Mouse (Mus musculus): ENCODE measurements around the gene Furin. TPM values are rescaled to one million over a fixed set of nuclear protein-coding genes. Genes with fewer than 3 reads are reported as not detected.

The Furin gene
- polyA plus RNA-seq, 1 experiment from 2014 or later = 5.2 TPM

DNA sequence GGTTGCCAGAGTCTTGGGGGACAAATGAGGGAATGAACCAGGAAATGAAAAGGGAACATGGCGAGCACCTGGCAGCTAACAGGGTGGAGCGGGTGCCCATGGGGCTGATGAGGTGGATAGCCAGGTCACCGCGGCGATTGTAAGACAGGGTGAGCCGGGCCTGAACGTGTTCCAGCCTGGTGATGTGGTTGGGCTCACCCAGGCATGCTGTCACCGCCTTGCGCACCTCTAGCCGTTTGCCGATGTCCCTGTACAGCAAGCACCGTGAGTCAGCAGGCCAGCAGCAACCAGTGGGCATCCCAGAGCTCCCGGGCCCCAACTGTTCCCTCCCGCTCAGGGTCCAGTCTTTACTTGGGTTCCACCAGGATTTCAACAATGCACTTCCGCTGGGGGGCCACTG is 13.1 kb downstream of the Furin start:
- Histone ChIP-seq H3K4me1 (replicated peaks) (peaks cover 17% of the 10 kb centered on the region), H3K27me3 (ENCODE audit: insufficient read depth, poor library complexity, severe bottlenecking) (peaks cover 9% of the 10 kb centered on the region), H3K9me3 (no peaks in the 10 kb centered on the region), H3K27ac (no peak overlapping the region), H3K36me3 (peaks cover 75% of the 10 kb centered on the region), H3K4me3 (no peak overlapping the region)
- no peak for DNase-seq (ENCODE audit: low spot score)
- WGBS = 95% methylated on average over 15 of the region's 15 CpGs

DNA sequence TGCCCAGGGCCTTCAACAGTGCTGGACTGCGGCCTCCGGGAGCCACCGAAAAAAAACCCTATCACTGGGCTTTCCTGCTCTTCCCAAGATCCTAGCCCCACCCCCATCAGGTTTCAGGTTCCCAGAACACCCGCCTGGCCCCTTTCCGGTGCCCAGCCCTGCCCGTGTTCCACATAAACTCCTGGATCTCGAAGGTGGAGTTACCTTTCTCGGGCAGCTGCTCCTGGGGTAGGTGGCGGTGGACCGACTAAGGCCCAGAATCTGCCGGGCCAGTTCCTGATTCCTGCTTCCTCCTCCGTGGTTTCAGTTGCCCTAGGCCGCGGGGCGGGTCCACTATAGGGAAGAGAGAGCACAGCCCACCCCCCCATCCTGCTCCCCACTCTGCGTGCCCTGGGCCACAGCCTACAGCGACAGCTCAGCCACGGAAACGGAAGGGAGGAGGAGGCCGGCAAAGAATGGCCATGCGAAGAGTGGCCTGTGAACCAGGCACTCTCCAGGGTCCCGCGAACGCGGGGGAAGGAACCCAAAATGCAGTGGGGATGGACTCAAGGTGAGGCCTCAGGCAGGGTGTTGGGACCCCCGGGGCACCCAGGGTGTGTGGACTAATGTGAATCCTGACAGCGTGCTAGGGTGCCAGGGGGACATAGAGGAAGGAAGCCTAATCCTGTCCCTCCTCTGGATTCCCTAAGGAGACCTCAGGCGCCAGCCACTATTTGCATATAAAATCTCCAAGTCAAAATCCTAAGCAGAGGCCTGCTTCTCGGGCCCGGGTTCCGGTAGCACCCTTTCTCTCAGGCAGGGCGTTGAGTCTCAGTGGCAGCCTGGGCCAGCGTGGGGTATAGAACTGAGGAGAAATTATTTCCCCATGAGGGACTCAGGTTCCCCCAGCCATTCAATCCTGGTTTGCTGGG is 17.3 kb downstream of the Furin start, which contains the start of gene Fes:
Fes (minus strand) TSS at position 314 of the 911 bp plus-strand sequence.
- H3K36me3 ChIP-seq = peaks cover 42% of the 10 kb centered on the region
- H3K27ac ChIP-seq = peak within 1 kb of the TSS; percentile 89
- peaks cover 23% of the 10 kb centered on the region for H3K27me3 ChIP-seq (ENCODE audit: insufficient read depth, poor library complexity, severe bottlenecking)
- WGBS = 6% methylated on average over 33 of the region's 33 CpGs
- no peaks in the 10 kb centered on the region for H3K9me3 ChIP-seq
- H3K4me3 ChIP-seq = peak within 1 kb of the TSS; percentile 49
- peaks cover 29% of the 10 kb centered on the region for H3K4me1 ChIP-seq (replicated peaks)
- DNase-seq (ENCODE audit: low spot score) = peak; percentile 58

DNA sequence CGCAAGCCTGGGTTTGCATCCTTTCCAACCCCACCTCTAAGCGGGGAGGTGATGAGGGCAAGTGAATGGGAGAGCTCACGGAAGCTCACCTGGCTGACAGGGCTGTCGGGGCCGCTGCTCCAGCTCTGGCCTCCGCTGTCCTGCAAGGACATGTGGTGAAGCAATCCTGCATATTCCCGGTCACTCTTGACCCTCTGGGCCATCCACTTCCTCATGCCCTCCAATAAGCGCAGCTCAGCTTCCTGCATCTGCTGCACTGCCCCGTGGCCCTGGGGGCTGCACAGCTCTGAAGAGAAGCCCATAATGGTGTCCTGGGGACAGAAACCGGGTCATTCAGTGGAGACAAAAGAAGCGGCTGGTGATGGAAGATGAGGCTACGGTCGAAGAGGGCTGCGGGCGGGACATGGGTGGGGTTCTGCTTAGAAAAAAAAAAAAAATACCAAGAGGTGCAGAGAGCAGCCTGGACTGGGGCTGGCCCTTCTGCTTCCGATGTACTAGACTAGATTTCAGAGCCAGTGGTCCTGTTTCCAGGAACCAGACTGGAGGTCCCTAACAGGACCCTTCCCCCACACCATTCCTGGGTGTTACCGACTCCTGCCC is 18.1 kb downstream of the Furin start:
- Histone ChIP-seq H3K4me1 (replicated peaks) (peaks cover 37% of the 10 kb centered on the region), H3K4me3 (peak overlapping the region; percentile 49), H3K36me3 (peaks cover 42% of the 10 kb centered on the region), H3K9me3 (no peaks in the 10 kb centered on the region), H3K27me3 (ENCODE audit: insufficient read depth, poor library complexity, severe bottlenecking) (peaks cover 30% of the 10 kb centered on the region), H3K27ac (peak overlapping the region; percentile 89)
- peak; percentile 47 for DNase-seq (ENCODE audit: low spot score)
- WGBS = 22% methylated on average over 17 of the region's 17 CpGs

DNA sequence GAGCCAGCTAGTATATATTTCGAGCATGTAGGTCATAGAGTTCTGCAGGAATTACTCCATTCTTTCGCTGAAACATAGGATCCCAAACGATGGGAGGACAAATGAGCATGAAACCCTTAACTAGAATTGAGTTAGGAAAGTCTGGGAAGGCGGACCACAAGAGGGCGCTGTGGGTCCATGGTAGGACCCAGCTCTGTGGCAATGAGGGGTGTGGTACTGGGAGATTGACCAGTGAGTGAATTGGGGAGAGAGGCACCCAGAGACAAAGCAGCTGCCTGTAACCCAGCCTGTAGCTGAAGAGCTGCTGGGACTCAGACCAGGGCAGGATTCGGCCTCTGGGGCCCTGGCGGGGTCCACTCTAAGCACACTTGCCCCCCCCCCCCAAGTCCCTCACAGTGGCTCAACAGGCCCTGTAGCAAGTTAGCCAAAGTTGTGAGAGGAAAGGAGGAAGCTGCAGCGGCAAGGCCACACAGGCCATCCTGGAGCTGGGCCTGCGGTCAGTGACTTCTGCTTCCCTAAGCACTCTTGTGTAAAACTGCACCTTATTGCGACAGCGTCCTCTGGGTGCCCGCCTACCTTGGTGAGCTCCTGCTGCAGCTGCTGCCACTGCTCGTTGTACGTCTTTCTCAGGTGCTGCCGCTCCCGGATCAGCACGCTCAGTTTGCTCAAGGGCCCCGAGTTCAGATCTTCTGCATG is 18.9 kb downstream of the Furin start:
- Histone ChIP-seq H3K27me3 (ENCODE audit: insufficient read depth, poor library complexity, severe bottlenecking) (peaks cover 38% of the 10 kb centered on the region), H3K4me3 (peak overlapping the region; percentile 49), H3K27ac (peak overlapping the region; percentile 89), H3K9me3 (no peaks in the 10 kb centered on the region), H3K4me1 (replicated peaks) (peaks cover 37% of the 10 kb centered on the region), H3K36me3 (peaks cover 35% of the 10 kb centered on the region)
- WGBS = 34% methylated on average over 18 of the region's 18 CpGs
- DNase-seq (ENCODE audit: low spot score) = peak; percentile 92

DNA sequence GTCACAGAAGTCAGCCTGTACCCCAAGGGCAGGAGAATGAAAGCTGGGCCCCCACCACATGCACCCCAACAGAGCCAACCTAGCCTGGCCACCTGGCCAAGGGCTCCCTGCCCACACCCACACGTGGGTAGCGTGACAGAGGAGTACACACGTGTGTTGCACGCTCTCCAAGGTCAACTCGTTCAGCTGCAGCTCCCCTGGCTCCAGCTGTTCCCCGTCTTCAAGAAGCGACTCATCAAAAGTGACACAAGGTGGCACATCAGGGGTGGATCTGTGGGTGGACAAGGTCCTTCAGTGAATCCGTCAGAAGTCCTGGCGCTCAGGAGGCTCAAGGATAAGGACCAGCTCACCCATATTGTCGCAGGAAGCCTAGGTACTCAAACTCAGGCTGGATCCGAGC is 22.3 kb downstream of the Furin start:
- Histone ChIP-seq H3K36me3 (peaks cover 24% of the 10 kb centered on the region), H3K4me1 (replicated peaks) (peaks cover 28% of the 10 kb centered on the region), H3K27me3 (ENCODE audit: insufficient read depth, poor library complexity, severe bottlenecking) (peaks cover 53% of the 10 kb centered on the region), H3K9me3 (no peaks in the 10 kb centered on the region), H3K27ac (no peak overlapping the region), H3K4me3 (no peak overlapping the region)
- WGBS = 73% methylated on average over 11 of the region's 11 CpGs
- DNase-seq (ENCODE audit: low spot score) = no peak

DNA sequence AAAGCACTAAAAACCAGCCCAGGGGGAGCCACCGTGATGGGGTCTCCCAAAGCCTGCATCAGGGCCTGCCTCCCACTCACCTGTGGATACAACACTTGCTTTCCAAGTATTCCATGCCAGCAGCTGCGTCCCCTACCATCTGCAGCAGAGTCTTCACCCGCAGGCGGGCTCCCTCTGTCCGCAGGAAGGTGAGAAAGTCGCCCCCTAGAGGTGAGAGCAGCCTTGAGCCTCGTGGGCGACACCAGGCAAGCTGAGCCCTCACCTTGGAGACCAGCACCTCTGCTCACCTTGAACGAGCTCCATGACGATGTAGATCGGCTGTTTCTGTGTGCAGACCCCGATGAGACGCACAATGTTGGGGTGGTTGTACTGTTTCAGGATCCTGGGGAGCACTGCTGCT is 25.7 kb downstream of the Furin start:
- H3K27me3 ChIP-seq (ENCODE audit: insufficient read depth, poor library complexity, severe bottlenecking) = peaks cover 38% of the 10 kb centered on the region
- H3K27ac ChIP-seq = no peak overlapping the region
- H3K36me3 ChIP-seq = peaks cover 24% of the 10 kb centered on the region
- DNase-seq (ENCODE audit: low spot score) = peak; percentile 42
- WGBS = 59% methylated on average over 13 of the region's 13 CpGs
- H3K4me3 ChIP-seq = no peak overlapping the region
- no peaks in the 10 kb centered on the region for H3K9me3 ChIP-seq
- H3K4me1 ChIP-seq (replicated peaks) = peaks cover 23% of the 10 kb centered on the region

DNA sequence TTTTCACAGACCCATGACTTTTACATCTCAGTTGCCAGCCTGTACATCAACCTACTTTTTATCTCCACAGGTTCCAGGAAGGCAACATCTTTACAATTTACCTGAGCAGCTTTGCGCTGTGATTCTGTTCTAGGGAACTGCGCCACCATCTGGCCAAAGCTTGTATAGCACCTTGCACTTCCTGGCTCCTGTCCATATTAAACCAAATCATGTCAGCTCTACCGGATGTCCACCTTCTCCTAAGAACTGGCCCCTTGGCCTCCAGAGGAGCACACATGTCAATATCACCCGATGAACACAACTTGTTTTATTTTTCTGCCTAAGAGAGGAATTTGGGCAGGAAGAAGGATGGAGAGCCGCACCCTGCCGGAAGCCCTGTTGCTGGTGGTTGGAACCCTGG is 27.8 kb downstream of the Furin start:
- peaks cover 15% of the 10 kb centered on the region for H3K4me1 ChIP-seq (replicated peaks)
- 37% methylated on average over 6 of the region's 6 CpGs for WGBS
- no peak overlapping the region for H3K4me3 ChIP-seq
- no peaks in the 10 kb centered on the region for H3K9me3 ChIP-seq
- peaks cover 15% of the 10 kb centered on the region for H3K36me3 ChIP-seq
- no peak overlapping the region for H3K27ac ChIP-seq
- peaks cover 32% of the 10 kb centered on the region for H3K27me3 ChIP-seq (ENCODE audit: insufficient read depth, poor library complexity, severe bottlenecking)
- peak; percentile 74 for DNase-seq (ENCODE audit: low spot score)

DNA sequence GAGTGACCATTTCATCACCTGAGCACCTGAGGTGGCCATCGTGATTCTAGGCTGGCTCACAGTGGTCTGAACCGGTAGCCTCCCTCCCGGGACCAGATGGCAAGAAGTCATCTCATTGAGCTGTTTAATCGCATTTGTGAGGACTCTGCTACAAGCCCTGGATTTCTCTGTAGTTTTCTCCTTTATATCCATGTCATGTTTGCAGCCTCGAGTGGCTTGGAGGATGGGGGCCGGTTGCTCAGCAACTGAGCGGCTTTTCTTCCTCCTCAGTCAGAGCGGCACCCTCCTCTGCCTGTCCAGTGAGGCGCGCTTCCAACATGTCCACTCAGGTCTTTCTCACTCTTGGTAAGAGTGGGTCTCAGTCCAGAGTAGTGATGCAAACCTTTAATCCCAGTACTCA is 29.0 kb downstream of the Furin start:
- peaks cover 12% of the 10 kb centered on the region for H3K4me1 ChIP-seq (replicated peaks)
- H3K27ac ChIP-seq = no peak overlapping the region
- H3K36me3 ChIP-seq = peaks cover 11% of the 10 kb centered on the region; the same call in 1 of the 2 replicates
- no peaks in the 10 kb centered on the region for H3K9me3 ChIP-seq
- no peak for DNase-seq (ENCODE audit: low spot score)
- 75% methylated on average over 10 of the region's 10 CpGs for WGBS
- H3K27me3 ChIP-seq (ENCODE audit: insufficient read depth, poor library complexity, severe bottlenecking) = peaks cover 19% of the 10 kb centered on the region
- H3K4me3 ChIP-seq = no peak overlapping the region

DNA sequence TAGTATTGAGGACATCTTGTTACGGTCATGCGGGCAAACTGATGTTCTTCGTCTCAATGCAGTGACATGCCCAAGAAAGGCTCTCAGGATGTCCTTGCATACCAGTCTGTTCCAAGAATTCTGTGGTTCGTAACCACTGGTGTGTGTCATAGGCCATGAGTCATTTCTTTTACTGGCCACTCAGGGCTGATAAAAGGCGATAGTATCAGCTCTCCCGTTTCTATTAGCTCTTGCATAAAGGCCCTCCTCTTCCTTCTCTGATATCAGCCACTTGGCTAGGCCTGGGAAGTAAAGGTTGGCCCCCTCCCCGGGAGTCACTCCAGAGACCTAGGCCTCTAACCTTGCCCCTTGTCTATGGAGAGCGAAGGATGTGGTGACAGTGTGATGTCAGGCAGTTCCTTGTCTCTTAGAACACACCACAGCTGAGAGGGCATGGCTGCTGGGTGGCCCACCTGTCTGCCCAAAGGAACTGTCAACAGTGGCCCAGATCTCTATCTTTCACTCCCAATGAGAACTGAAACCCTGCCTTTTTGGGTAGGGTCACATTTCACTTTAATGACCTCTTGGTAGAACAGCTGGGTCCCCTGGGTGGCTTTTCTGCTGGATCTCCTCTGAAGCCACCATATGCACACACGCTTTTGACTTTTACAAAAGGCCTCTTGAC is 29.7 kb downstream of the Furin start:
- H3K4me1 ChIP-seq (replicated peaks) = peaks cover 14% of the 10 kb centered on the region
- peaks cover 7% of the 10 kb centered on the region; the same call in 1 of the 2 replicates for H3K36me3 ChIP-seq
- no peak overlapping the region for H3K27ac ChIP-seq
- no peak overlapping the region for H3K4me3 ChIP-seq
- H3K27me3 ChIP-seq (ENCODE audit: insufficient read depth, poor library complexity, severe bottlenecking) = peaks cover 12% of the 10 kb centered on the region; the same call in 1 of the 2 replicates
- H3K9me3 ChIP-seq = no peaks in the 10 kb centered on the region
- WGBS = 86% methylated on average over 9 of the region's 9 CpGs
- no peak for DNase-seq (ENCODE audit: low spot score)

DNA sequence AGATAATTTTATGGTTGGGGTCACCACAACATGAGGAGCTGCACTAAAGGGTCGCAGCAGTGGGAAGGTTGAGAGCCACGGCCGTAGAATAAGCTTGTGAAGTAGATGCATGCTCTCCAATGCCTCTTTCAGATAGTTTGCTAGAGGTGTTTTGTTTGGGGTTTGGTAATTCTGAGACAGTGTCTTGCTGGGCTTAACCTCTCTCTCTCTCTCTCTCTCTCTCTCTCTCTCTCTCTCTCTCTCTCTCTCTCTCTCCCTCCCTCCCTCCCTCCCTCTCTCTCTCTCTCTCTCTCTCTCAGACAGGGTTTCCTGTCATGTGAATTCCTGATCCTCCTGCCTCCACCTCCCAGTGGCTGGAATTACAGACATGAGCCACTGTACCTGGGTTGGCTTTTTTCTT is 30.5 kb downstream of the Furin start:
- no peak overlapping the region for H3K4me3 ChIP-seq
- DNase-seq (ENCODE audit: low spot score) = no peak
- 90% methylated on average over 3 of the region's 3 CpGs for WGBS

DNA sequence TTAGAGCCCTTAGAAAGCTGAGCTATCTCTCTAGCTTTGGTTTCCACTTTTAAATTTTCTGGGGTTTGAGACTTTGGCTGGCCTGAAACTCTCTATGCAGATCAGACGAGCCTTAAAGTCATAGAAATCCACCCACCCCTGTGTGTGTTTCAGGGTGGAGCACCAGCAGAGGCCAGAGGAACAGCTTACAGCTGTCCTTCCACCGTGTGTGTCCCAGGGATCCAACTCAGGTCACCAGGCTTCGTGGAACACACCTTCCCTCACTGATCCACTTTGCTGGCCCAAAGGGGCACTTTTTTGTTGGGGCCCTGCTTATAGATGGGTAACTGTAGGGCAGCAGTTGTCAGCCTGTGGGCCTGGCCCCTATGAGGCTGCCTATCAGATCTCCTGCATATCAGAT is 31.0 kb downstream of the Furin start:
- 65% methylated on average over 3 of the region's 3 CpGs for WGBS
- no peak for DNase-seq (ENCODE audit: low spot score)
- no peak overlapping the region for H3K4me3 ChIP-seq
- H3K27me3 ChIP-seq (ENCODE audit: insufficient read depth, poor library complexity, severe bottlenecking) = peaks cover 5% of the 10 kb centered on the region; the same call in 1 of the 2 replicates
- H3K36me3 ChIP-seq = no peaks in the 10 kb centered on the region
- no peaks in the 10 kb centered on the region for H3K9me3 ChIP-seq
- H3K27ac ChIP-seq = no peak overlapping the region
- H3K4me1 ChIP-seq (replicated peaks) = peaks cover 26% of the 10 kb centered on the region

More for the DNA sequence above, 30.5 kb downstream of the Furin start:
- Histone ChIP-seq H3K36me3 (peaks cover 4% of the 10 kb centered on the region; the same call in 1 of the 2 replicates), H3K9me3 (no peaks in the 10 kb centered on the region), H3K27ac (no peak overlapping the region), H3K27me3 (ENCODE audit: insufficient read depth, poor library complexity, severe bottlenecking) (peaks cover 5% of the 10 kb centered on the region; the same call in 1 of the 2 replicates), H3K4me1 (replicated peaks) (peaks cover 22% of the 10 kb centered on the region)

DNA sequence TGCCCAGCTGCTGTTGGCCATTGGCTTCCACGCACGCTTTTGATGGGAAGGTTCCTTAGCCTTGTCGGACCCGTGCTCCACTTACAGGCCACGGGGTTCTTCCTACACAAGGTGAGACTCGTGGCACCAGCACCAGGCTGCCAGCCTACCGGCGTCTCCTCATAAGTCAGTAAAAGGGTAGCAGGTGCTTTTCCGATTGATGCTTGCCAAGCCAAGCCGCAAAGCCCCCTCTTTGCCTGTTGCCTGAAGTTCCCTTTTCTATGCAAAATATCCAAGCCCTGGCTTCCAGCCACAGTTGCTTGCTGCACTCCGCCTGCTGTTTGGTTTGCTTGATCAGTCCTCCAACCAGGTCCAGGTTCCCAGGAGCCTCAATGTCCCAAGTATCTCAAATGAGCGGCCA is 31.4 kb downstream of the Furin start:
- no peak for DNase-seq (ENCODE audit: low spot score)
- H3K9me3 ChIP-seq = no peaks in the 10 kb centered on the region
- H3K27ac ChIP-seq = no peak overlapping the region
- peaks cover 5% of the 10 kb centered on the region; the same call in 1 of the 2 replicates for H3K27me3 ChIP-seq (ENCODE audit: insufficient read depth, poor library complexity, severe bottlenecking)
- H3K36me3 ChIP-seq = no peaks in the 10 kb centered on the region
- 86% methylated on average over 12 of the region's 12 CpGs for WGBS
- no peak overlapping the region for H3K4me3 ChIP-seq
- peaks cover 30% of the 10 kb centered on the region for H3K4me1 ChIP-seq (replicated peaks)
